Mouse (Mus musculus) MEL-GATA-1-ER (cell line): ENCODE results near the gene H2al1o.
"Not testable (repeated sequence)": the region's sequence is repeated elsewhere in the genome, so short reads cannot be mapped to it uniquely, and the experiment has no call there.

Experiments used
- DNase-seq: peaks from one replicate; pipeline ENCODE4 v3.0.0-alpha.2; 2012; ENCODE audit warnings: low read depth; ENCODE audit errors: extremely low read depth

H2al1o gene

DNA sequence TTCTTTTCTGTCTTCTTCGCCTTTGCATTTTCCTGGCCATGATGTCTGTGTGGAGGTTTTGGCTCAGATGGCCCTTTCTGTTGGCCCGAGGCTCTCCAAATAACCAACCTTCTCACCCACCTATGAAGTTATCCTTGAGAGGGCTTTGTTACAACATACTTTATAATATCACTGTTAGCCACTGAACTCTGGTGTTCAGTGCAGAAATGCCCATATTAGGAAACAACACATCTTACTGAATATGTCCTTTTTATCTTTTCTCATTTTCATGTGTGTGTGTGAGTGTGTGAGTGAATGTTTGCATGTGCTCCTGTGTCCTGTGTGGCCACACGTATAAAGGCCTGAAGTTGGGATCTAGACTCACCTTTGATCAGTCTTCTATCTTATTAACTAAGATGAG lies at the start of gene H2al1o:
TSS of gene H2al1o (minus strand) at position 101 of the 400 bp plus-strand sequence.
- not testable (repeated sequence) for DNase-seq

DNA sequence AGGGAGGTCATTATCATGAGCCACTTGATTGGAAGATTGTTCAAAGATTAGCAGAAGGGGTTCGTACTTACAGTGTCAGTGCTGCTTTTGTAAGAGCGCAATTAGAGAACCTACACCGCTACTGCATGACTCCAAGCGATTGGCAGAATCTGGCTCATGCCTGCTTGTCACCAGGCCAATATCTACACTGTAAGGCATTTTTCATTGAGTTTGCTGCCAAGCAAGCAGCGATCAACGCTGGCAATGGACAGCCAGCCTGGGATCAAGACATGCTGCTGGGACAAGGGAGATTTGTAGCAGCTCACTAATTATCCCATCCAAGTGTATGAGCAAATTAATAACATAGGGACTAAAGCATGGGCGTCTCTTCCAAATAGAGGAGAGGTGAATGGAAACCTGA lies 25.8 kb upstream of the H2al1o start:
- not testable (repeated sequence) for DNase-seq

- DNase-seq: no peak
These were observed 35.3 kb downstream of the H2al1o start for GRCm38 (mm10) chrX:9536881-9537280.
